Mouse (Mus musculus): ENCODE data around the gene Ppip5k2.

GRCm38 (mm10) chr1:97787674-97788073, 17.5 kb upstream of the Ppip5k2 start:
- TF ChIP-seq CTCF (IDR thresholded peaks at IDR 0.05; ENCODE audit: insufficient read depth, low read length) (no peak), POLR2A (IDR thresholded peaks at IDR 0.05; ENCODE audit: borderline replicate concordance, extremely low read depth, low read depth, low read length) (no peak)

All from lung, adult 2 months (tissue).